Mouse (Mus musculus): ENCODE results near the gene Epb41. TPM values are rescaled to one million over a fixed set of nuclear protein-coding genes. Genes with fewer than 3 reads are reported as not detected.

The Epb41 gene
- total and polyA plus RNA-seq, 3 experiments: 58.7 to 256 (median 128) TPM

DNA sequence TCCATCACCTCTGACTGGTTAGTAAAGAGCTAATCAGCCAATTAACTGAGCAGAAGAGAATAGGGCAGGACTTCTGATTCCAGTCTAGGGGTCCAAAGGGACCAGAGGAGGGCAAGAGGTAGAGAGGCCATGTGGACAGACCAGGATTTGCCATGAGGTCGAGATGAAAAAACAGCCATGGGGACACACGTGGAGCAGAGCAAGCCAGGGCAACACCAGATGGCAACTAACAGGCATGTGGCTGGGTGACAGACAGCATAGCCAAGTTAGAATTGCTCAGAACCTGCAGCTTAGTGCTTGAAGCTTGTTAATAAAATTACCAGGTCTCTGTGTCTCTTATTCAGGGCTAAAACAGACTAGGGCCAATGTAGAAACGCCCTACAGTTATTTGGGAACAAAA lies 81.3 kb downstream of the Epb41 start:
- H3K4me1 ChIP-seq (ENCODE audit: control insufficient read depth, insufficient read depth, low read length): peaks cover 1% of the 10 kb centered on the region; the same call in 1 of the 2 replicates
- no peaks in the 10 kb centered on the region for H3K27me3 ChIP-seq (ENCODE audit: control insufficient read depth, insufficient read depth, low read length)
- H3K9ac ChIP-seq (ENCODE audit: low read depth, low read length): no peak overlapping the region
- H3K27ac ChIP-seq: no peak overlapping the region
- peaks cover 15% of the 10 kb centered on the region for H3K36me3 ChIP-seq (ENCODE audit: control insufficient read depth, insufficient read depth, low read length)
- 74% methylated on average over 3 of the region's 3 CpGs for WGBS
- no peak for DNase-seq
- no peak overlapping the region for H3K4me3 ChIP-seq
- intact Hi-C loops (cut with DNase I): no loop called here
- TF ChIP-seq CTCF (IDR thresholded peaks at IDR 0.05) (no peak), POLR2A (IDR thresholded peaks at IDR 0.05; ENCODE audit: insufficient read depth, low read depth, low read length) (no peak), EP300 (IDR thresholded peaks at IDR 0.05; ENCODE audit: insufficient read depth, low read depth, low read length) (no peak)
- no peaks in the 10 kb centered on the region; the same call in 1 of the 2 replicates for H3K79me2 ChIP-seq (replicated peaks; ENCODE audit: control insufficient read depth, insufficient read depth, low read length)

DNA sequence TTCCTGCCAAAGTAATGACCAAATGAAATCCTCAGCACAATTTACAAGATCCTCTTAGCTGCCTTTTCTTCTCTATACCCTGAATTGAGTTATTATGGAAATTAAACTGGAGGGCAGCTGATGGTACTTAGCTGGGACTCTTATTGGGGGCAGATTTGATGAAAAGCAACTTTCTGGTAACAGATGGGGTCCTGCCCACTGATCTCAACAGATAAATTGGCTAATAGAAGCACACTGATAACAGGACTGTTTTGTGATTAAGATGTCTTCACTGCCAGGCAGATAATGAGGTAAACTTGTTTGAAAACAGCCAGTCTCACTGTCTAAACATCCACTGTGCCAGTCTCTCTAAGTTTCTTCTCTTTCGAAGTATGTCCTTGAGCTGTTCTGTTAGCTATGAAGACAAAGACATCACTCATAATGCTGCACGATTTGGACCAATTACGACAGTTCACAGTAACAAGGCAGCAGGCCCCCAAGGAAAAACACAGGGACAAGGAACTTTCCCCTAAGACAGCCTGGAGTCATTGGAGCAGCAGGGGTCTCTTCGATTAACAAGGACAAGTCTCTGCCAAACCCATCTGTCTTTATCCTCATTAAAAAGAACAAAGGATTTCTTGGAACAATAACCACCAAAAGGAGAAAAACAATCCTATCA lies 92.1 kb downstream of the Epb41 start:
- H3K36me3 ChIP-seq (ENCODE audit: control insufficient read depth, insufficient read depth, low read length): peaks cover 2% of the 10 kb centered on the region
- no peak overlapping the region for H3K4me3 ChIP-seq
- no peak for TF ChIP-seq EP300 (IDR thresholded peaks at IDR 0.05; ENCODE audit: insufficient read depth, low read depth, low read length)
- TF ChIP-seq CTCF (IDR thresholded peaks at IDR 0.05): no peak
- TF ChIP-seq POLR2A (IDR thresholded peaks at IDR 0.05; ENCODE audit: insufficient read depth, low read depth, low read length): no peak
- no peak for DNase-seq
- H3K4me1 ChIP-seq (ENCODE audit: control insufficient read depth, insufficient read depth, low read length): no peaks in the 10 kb centered on the region
- no peak overlapping the region for H3K9ac ChIP-seq (ENCODE audit: low read depth, low read length)
- no peak overlapping the region for H3K27ac ChIP-seq
- 63% methylated on average over 4 of the region's 4 CpGs for WGBS
- H3K79me2 ChIP-seq (replicated peaks; ENCODE audit: control insufficient read depth, insufficient read depth, low read length): no peaks in the 10 kb centered on the region
- no peaks in the 10 kb centered on the region for H3K27me3 ChIP-seq (ENCODE audit: control insufficient read depth, insufficient read depth, low read length)
- intact Hi-C loops (cut with DNase I): no loop called here

DNA sequence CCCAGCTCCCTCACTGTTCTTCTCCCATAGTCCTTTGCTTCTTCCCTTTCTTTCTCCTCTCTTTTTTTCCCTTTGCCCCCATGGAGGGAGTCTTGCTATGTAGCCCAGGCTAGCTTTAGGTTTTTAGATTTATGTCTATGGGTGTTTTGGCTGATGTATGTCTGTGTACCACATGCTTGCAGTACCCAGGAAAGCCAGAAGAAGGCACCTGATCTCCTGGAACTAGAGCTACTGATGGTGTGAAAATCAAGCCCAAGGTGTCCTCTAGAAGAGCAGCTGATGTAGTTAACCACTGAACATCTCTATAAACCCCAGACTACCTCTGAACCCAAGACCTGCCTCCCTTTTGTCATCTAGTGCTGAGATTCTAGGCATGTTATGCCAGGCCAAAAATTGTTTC lies 93.4 kb downstream of the Epb41 start:
- intact Hi-C loops (cut with DNase I): no loop called here
- Histone ChIP-seq H3K9ac (ENCODE audit: low read depth, low read length) (no peak overlapping the region), H3K4me1 (ENCODE audit: control insufficient read depth, insufficient read depth, low read length) (no peaks in the 10 kb centered on the region), H3K27me3 (ENCODE audit: control insufficient read depth, insufficient read depth, low read length) (no peaks in the 10 kb centered on the region), H3K79me2 (replicated peaks; ENCODE audit: control insufficient read depth, insufficient read depth, low read length) (no peaks in the 10 kb centered on the region), H3K27ac (no peak overlapping the region), H3K4me3 (no peak overlapping the region), H3K36me3 (ENCODE audit: control insufficient read depth, insufficient read depth, low read length) (peaks cover 2% of the 10 kb centered on the region)
- no peak for TF ChIP-seq POLR2A (IDR thresholded peaks at IDR 0.05; ENCODE audit: insufficient read depth, low read depth, low read length)
- peak; percentile 49 for TF ChIP-seq CTCF (IDR thresholded peaks at IDR 0.05)
- DNase-seq: no peak

DNA sequence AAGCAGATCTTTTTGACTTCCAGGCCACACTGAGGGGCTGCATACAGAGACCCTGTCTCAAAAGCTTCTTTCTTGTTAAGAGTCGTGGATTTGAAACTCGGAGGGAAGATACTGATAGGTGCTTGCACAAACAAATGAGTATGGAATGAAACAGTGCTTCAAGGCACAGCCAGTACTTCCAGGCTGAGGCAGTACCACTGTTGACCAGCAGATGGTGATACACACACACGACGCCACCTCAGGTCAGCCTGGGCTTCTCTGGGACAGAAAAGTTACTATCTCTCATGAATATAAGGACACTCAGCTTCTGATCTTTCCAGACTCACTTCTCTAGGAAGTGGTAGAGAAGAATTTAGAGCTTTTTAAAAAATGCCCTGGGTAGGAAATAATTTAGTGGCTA lies 97.9 kb downstream of the Epb41 start:
- intact Hi-C loops (cut with DNase I): loop anchor here (1.0 to 10.0 kb wide), 3 partner anchors 45 to 208 kb away; no protein-coding TSS in a partner anchor
- Histone ChIP-seq H3K4me3 (no peak overlapping the region), H3K9ac (ENCODE audit: low read depth, low read length) (no peak overlapping the region), H3K79me2 (replicated peaks; ENCODE audit: control insufficient read depth, insufficient read depth, low read length) (no peaks in the 10 kb centered on the region), H3K36me3 (ENCODE audit: control insufficient read depth, insufficient read depth, low read length) (peaks cover 8% of the 10 kb centered on the region), H3K27ac (no peak overlapping the region), H3K27me3 (ENCODE audit: control insufficient read depth, insufficient read depth, low read length) (no peaks in the 10 kb centered on the region), H3K4me1 (ENCODE audit: control insufficient read depth, insufficient read depth, low read length) (no peaks in the 10 kb centered on the region)
- 7% methylated on average over 4 of the region's 4 CpGs for WGBS
- peak; percentile 73 to 85 for DNase-seq
- TF ChIP-seq EP300 (IDR thresholded peaks at IDR 0.05; ENCODE audit: insufficient read depth, low read depth, low read length) (peak; percentile 99), CTCF (IDR thresholded peaks at IDR 0.05) (peak; percentile 98), POLR2A (IDR thresholded peaks at IDR 0.05; ENCODE audit: insufficient read depth, low read depth, low read length) (no peak)

DNA sequence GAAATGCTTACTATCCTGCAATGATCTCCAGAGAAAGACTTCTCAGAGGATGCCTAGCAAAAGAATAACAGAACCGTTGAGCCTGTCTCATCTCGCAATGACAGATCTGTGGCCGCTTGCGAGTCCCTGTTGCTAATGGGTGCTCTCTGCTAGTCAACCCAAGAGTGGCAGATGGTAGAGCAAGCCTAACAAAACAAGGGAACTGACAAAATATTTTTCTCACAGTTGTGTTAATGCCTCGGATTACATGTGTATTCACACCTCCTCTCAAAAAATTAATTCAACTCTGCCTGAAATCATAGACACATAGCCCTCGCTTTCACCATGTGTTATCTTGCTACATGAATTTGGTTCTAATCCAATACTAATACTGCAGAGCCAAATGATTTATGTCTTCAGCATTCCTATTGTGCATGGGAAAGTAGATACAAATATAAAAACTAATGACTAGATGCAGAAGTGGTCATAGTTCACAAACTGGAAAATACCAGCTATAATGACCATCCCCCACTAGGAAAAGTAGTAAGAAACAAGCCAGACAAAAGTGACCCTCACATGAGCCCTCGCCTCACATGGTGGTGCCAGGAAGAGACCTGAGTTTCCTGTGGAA lies 104.8 kb downstream of the Epb41 start:
- Histone ChIP-seq H3K9ac (ENCODE audit: low read depth, low read length) (no peak overlapping the region), H3K4me3 (no peak overlapping the region), H3K36me3 (ENCODE audit: control insufficient read depth, insufficient read depth, low read length) (peaks cover 8% of the 10 kb centered on the region), H3K4me1 (ENCODE audit: control insufficient read depth, insufficient read depth, low read length) (0 out of 2 replicates have a peak, but pooled peaks cover 2% of the 10 kb centered on the region), H3K79me2 (replicated peaks; ENCODE audit: control insufficient read depth, insufficient read depth, low read length) (no peaks in the 10 kb centered on the region), H3K27ac (no peak overlapping the region), H3K27me3 (ENCODE audit: control insufficient read depth, insufficient read depth, low read length) (no peaks in the 10 kb centered on the region)
- WGBS: 71% methylated on average over 7 of the region's 7 CpGs
- no peak for DNase-seq
- intact Hi-C loops (cut with DNase I): loop anchor here (10.0 kb wide), 1 partner anchor 214 kb away; no protein-coding TSS in a partner anchor
- TF ChIP-seq CTCF (IDR thresholded peaks at IDR 0.05) (no peak), EP300 (IDR thresholded peaks at IDR 0.05; ENCODE audit: insufficient read depth, low read depth, low read length) (no peak), POLR2A (IDR thresholded peaks at IDR 0.05; ENCODE audit: insufficient read depth, low read depth, low read length) (no peak)

DNA sequence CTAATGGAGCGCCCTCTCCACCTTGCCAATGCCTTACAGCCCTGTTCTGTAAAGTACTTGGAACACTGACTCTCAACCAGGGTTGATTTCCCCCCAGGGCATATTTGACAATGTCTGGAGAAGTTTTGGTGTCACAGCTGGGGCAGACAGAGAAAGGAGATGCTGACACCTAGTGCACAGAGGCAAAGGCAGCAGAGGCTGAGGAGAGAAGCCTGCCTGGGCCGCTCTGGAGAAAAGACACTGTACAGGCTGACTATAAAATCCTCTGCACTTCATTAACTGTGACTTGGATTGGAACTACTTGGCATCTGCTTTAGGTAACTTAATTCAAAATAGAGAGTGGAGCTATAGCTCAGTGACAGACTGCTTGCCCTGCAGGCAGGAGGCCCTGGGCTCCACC lies 106.2 kb downstream of the Epb41 start:
- no peaks in the 10 kb centered on the region for H3K27me3 ChIP-seq (ENCODE audit: control insufficient read depth, insufficient read depth, low read length)
- intact Hi-C loops (cut with DNase I): loop anchor here (5.0 kb wide), 1 partner anchor 52 kb away; no protein-coding TSS in a partner anchor
- H3K79me2 ChIP-seq (replicated peaks; ENCODE audit: control insufficient read depth, insufficient read depth, low read length): no peaks in the 10 kb centered on the region
- H3K27ac ChIP-seq: no peak overlapping the region
- H3K36me3 ChIP-seq (ENCODE audit: control insufficient read depth, insufficient read depth, low read length): peaks cover 1% of the 10 kb centered on the region; the same call in 1 of the 2 replicates
- 87% methylated on average over 2 of the region's 2 CpGs for WGBS
- TF ChIP-seq CTCF (IDR thresholded peaks at IDR 0.05) (peak; percentile 49), EP300 (IDR thresholded peaks at IDR 0.05; ENCODE audit: insufficient read depth, low read depth, low read length) (no peak)
- H3K9ac ChIP-seq (ENCODE audit: low read depth, low read length): no peak overlapping the region
- 0 out of 2 replicates have a peak, but pooled peaks cover 2% of the 10 kb centered on the region for H3K4me1 ChIP-seq (ENCODE audit: control insufficient read depth, insufficient read depth, low read length)
- H3K4me3 ChIP-seq: no peak overlapping the region
- DNase-seq: no peak

Data from heart, adult 2 months (tissue).